In the genomic region with DNA sequence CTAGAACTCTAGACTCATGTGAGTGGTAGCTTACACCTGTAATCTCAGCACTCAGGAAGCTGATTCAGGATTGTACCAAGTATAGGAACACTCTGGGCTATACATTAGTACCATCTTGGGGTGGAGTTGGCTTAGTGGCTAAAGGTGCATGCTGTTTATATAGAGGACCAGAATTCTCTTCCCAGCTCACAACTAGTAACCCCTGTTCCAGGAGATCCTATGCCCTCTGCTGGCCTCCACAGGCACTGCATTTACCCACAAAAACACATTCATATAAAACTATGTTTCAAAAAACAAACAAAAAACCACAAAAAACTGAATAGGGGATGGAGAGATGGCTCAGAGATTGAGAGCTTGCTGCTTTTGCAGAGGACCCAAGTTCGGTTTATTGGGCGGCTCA, we compare ENCODE assay signal across 9 mouse cellular contexts. TPM values are rescaled to one million over a fixed set of nuclear protein-coding genes. Genes with fewer than 3 reads are reported as not detected.
A peak's percentile ranks its signal among the peaks of the same experiment; 100 is the strongest.
DNase-seq lines count a peak whose midpoint lies in the region; ATAC-seq and TF ChIP-seq lines count a peak whose summit lies in the region.
"Had no signal": no experiment of that assay in that cellular context is flagged by ENCODE, and none has a peak within 500 bp of the region (broad histone marks: within the 10 kb centered on the region; RNA-seq: fewer than 3 reads in every experiment).

No protein-coding gene starts in this region.

- H3K36me3 ChIP-seq in forebrain, embryonic 10.5 days (replicated peaks): peaks cover 34% of the 10 kb centered on the region
- H3K36me3 ChIP-seq in forebrain, embryonic 15.5 days: peaks cover 34% of the 10 kb centered on the region
- H3K36me3 ChIP-seq in midbrain, embryonic 14.5 days (ENCODE audit: control insufficient read depth, insufficient read depth, low read length): peaks cover 38% of the 10 kb centered on the region
- H3K36me3 ChIP-seq in midbrain, embryonic 16.5 days (ENCODE audit: control insufficient read depth, insufficient read depth, low read length): peaks cover 22% of the 10 kb centered on the region
- peaks cover 29% of the 10 kb centered on the region for H3K36me3 ChIP-seq in lung, embryonic 14.5 days (ENCODE audit: insufficient read depth)

- no peak overlapping the region for H3K9ac ChIP-seq in forebrain, embryonic 15.5 days (replicated peaks)
- no peak overlapping the region for H3K9ac ChIP-seq in midbrain, embryonic 14.5 days (replicated peaks; ENCODE audit: low read length)
- H3K9ac ChIP-seq in midbrain, embryonic 16.5 days (ENCODE audit: low read depth, low read length): no peak overlapping the region
- no peak overlapping the region for H3K9ac ChIP-seq in lung, embryonic 14.5 days

- no peak overlapping the region for H3K27ac ChIP-seq in forebrain, embryonic 10.5 days
- H3K27ac ChIP-seq in forebrain, embryonic 15.5 days (replicated peaks): no peak overlapping the region
- H3K27ac ChIP-seq in midbrain, embryonic 14.5 days (replicated peaks; ENCODE audit: low read depth, low read length): no peak overlapping the region
- no peak overlapping the region for H3K27ac ChIP-seq in midbrain, embryonic 16.5 days (ENCODE audit: low read length)
- no peak overlapping the region for H3K27ac ChIP-seq in lung, embryonic 14.5 days (ENCODE audit: low read depth)

- no peak overlapping the region for H3K4me2 ChIP-seq in forebrain, embryonic 15.5 days (replicated peaks)
- H3K4me2 ChIP-seq in midbrain, embryonic 14.5 days (ENCODE audit: low read length): no peak overlapping the region
- no peak overlapping the region for H3K4me2 ChIP-seq in midbrain, embryonic 16.5 days (ENCODE audit: low read length)
- no peak overlapping the region for H3K4me2 ChIP-seq in lung, embryonic 14.5 days

- peak; percentile 41 for DNase-seq in forebrain, embryonic 10.5 days (ENCODE audit: extremely low spot score, low spot score)
- DNase-seq in midbrain, embryonic 14.5 days: peak; percentile 69
- peak; percentile 51 for DNase-seq in brain, embryonic 14.5 days (ENCODE audit: low read depth)
- DNase-seq in gastrocnemius, postnatal 14 days: peak; percentile 33
- DNase-seq in lung, embryonic 14.5 days: peak; percentile 66
- peak; percentile 35 to 58 for DNase-seq in thymus, postnatal 10 days (ENCODE audit: low spot score in 2 of 2)

- intact Hi-C loops in gastrocnemius, postnatal 14 days (cut with DNase I; ENCODE audit: low total_unique reads): no loop called here

- ATAC-seq in forebrain, embryonic 15.5 days (replicated peaks): no peak
- no peak; the same call in 1 of the 2 replicates for ATAC-seq in midbrain, embryonic 14.5 days (ENCODE audit: low FRiP score, low TSS enrichment)
- ATAC-seq in midbrain, embryonic 16.5 days: no peak
- no peak for ATAC-seq in lung, embryonic 14.5 days (ENCODE audit: insufficient read depth)

- H3K27me3 ChIP-seq in forebrain, embryonic 10.5 days (ENCODE audit: poor library complexity, severe bottlenecking): no peaks in the 10 kb centered on the region
- H3K27me3 ChIP-seq in forebrain, embryonic 15.5 days: no peaks in the 10 kb centered on the region
- no peaks in the 10 kb centered on the region for H3K27me3 ChIP-seq in midbrain, embryonic 14.5 days (ENCODE audit: control insufficient read depth, insufficient read depth, low read length)
- no peaks in the 10 kb centered on the region for H3K27me3 ChIP-seq in midbrain, embryonic 16.5 days (ENCODE audit: control insufficient read depth, insufficient read depth, low read depth, low read length)
- H3K27me3 ChIP-seq in lung, embryonic 14.5 days (ENCODE audit: insufficient read depth, low read length): no peaks in the 10 kb centered on the region

- TF ChIP-seq POLR2A in brain, embryonic 14.5 days (IDR thresholded peaks at IDR 0.05; ENCODE audit: borderline replicate concordance, extremely low read depth, insufficient read depth, insufficient read length, poor library complexity, severe bottlenecking): no peak

- no peaks in the 10 kb centered on the region for H3K9me3 ChIP-seq in forebrain, embryonic 10.5 days
- H3K9me3 ChIP-seq in forebrain, embryonic 15.5 days: no peaks in the 10 kb centered on the region
- H3K9me3 ChIP-seq in midbrain, embryonic 14.5 days (ENCODE audit: control insufficient read depth, low read length): no peaks in the 10 kb centered on the region
- H3K9me3 ChIP-seq in midbrain, embryonic 16.5 days (replicated peaks; ENCODE audit: control insufficient read depth, low read length, poor library complexity, severe bottlenecking): no peaks in the 10 kb centered on the region
- no peaks in the 10 kb centered on the region for H3K9me3 ChIP-seq in lung, embryonic 14.5 days (ENCODE audit: low read depth, low read length)

- TF ChIP-seq CTCF in brain, embryonic 14.5 days (IDR thresholded peaks at IDR 0.05; ENCODE audit: borderline replicate concordance, extremely low read depth, insufficient read depth, insufficient read length): peak; percentile 64; the same call in 1 of the 2 replicates
- peak; percentile 67 for TF ChIP-seq CTCF in lung, embryonic 14.5 days (IDR thresholded peaks at IDR 0.05; ENCODE audit: low read depth)

- WGBS in forebrain, embryonic 10.5 days: 35% methylated on average over 2 of the region's 2 CpGs
- 47% methylated on average over 2 of the region's 2 CpGs for WGBS in forebrain, embryonic 15.5 days
- WGBS in midbrain, embryonic 14.5 days: 30% methylated on average over 2 of the region's 2 CpGs
- 36% methylated on average over 2 of the region's 2 CpGs for WGBS in midbrain, embryonic 16.5 days
- WGBS in lung, embryonic 14.5 days: 54% methylated on average over 2 of the region's 2 CpGs

- H3K4me3 ChIP-seq in forebrain, embryonic 10.5 days: no peak overlapping the region
- H3K4me3 ChIP-seq in forebrain, embryonic 15.5 days: no peak overlapping the region
- no peak overlapping the region for H3K4me3 ChIP-seq in midbrain, embryonic 14.5 days (replicated peaks; ENCODE audit: low read depth, low read length)
- no peak overlapping the region for H3K4me3 ChIP-seq in midbrain, embryonic 16.5 days (ENCODE audit: low read depth, low read length)
- no peak overlapping the region for H3K4me3 ChIP-seq in lung, embryonic 14.5 days (ENCODE audit: low read depth, low read length)

- no peaks in the 10 kb centered on the region for H3K4me1 ChIP-seq in forebrain, embryonic 10.5 days
- H3K4me1 ChIP-seq in forebrain, embryonic 15.5 days: no peaks in the 10 kb centered on the region
- no peaks in the 10 kb centered on the region for H3K4me1 ChIP-seq in midbrain, embryonic 14.5 days (ENCODE audit: control insufficient read depth, insufficient read depth, low read length)
- H3K4me1 ChIP-seq in midbrain, embryonic 16.5 days (ENCODE audit: control insufficient read depth, insufficient read depth, low read length): no peaks in the 10 kb centered on the region
- H3K4me1 ChIP-seq in lung, embryonic 14.5 days (ENCODE audit: insufficient read depth): no peaks in the 10 kb centered on the region

RNA-seq across cellular contexts. Expression of gene Npas1, which starts 15.8 kb away (rescaled TPM):
- polyA plus RNA-seq in forebrain, embryonic 10.5 days (2016; fragmentation: Nextera tagmentation; extraction: Ambion mirVana): 0.71 and 1.2 TPM in 2 replicates
- polyA plus RNA-seq in forebrain, embryonic 15.5 days (2015; fragmentation: Nextera tagmentation; extraction: Ambion mirVana): 5.1 and 6.7 TPM in 2 replicates
- 3.7 and 4.4 TPM in 2 replicates for polyA plus RNA-seq in midbrain, embryonic 14.5 days (2014; fragmentation: Nextera tagmentation; extraction: Ambion mirVana)
- 4.2 and 6.4 TPM in 2 replicates for polyA plus RNA-seq in midbrain, embryonic 16.5 days (2015; fragmentation: Nextera tagmentation; extraction: Ambion mirVana)
- polyA plus RNA-seq in brain, embryonic 14.5 days (2012; rRNA removed): 4.6 and 5.1 TPM in 2 replicates
- not detected for total RNA-seq in gastrocnemius, postnatal 14 days (2021)
- 0.07 TPM in 1 of 2 replicates, not detected in the other for polyA plus RNA-seq in lung, embryonic 14.5 days (2014; fragmentation: Nextera tagmentation; extraction: Ambion mirVana)
- polyA plus RNA-seq: gonadal fat pad, adult 2 months had no signal

RNA-seq across cellular contexts. Expression of gene Tmem160, which starts 40.8 kb away (rescaled TPM):
- 64.4 and 68.5 TPM in 2 replicates for polyA plus RNA-seq in forebrain, embryonic 10.5 days (2016; fragmentation: Nextera tagmentation; extraction: Ambion mirVana)
- polyA plus RNA-seq in forebrain, embryonic 15.5 days (2015; fragmentation: Nextera tagmentation; extraction: Ambion mirVana): 63.5 and 70.2 TPM in 2 replicates
- 59.6 and 84.1 TPM in 2 replicates for polyA plus RNA-seq in midbrain, embryonic 14.5 days (2014; fragmentation: Nextera tagmentation; extraction: Ambion mirVana)
- polyA plus RNA-seq in midbrain, embryonic 16.5 days (2015; fragmentation: Nextera tagmentation; extraction: Ambion mirVana): 66.9 and 75.6 TPM in 2 replicates
- 52.5 and 69.0 TPM in 2 replicates for polyA plus RNA-seq in brain, embryonic 14.5 days (2012; rRNA removed)
- total RNA-seq in gastrocnemius, postnatal 14 days (2021): 10 to 100 TPM; 23.2 to 28.7 TPM
- 40.4 and 46.1 TPM in 2 replicates for polyA plus RNA-seq in lung, embryonic 14.5 days (2014; fragmentation: Nextera tagmentation; extraction: Ambion mirVana)
